In genomic region chr14:103345486-103345857, GRCm38 (mm10) we compare ENCODE assay signal across 8 mouse cellular contexts. TPM values are rescaled to one million over a fixed set of nuclear protein-coding genes. Genes with fewer than 3 reads are reported as not detected.
DNase-seq lines count a peak whose midpoint lies in the region; ATAC-seq and TF ChIP-seq lines count a peak whose summit lies in the region.

No protein-coding gene starts in this region.

- TF ChIP-seq CTCF in testis, adult 2 months (IDR thresholded peaks at IDR 0.05; ENCODE audit: control insufficient read depth, insufficient read depth, insufficient replicate concordance, low read depth, low read length): no peak

- DNase-seq in adrenal gland, postnatal 14 days: peak; percentile 26
- no peak for DNase-seq in adrenal gland, adult 8-10 months
- no peak for DNase-seq in testis, postnatal 14 days (ENCODE audit: low spot score)
- DNase-seq in right cerebral cortex, postnatal 14 days: no peak
- no peak for DNase-seq in layer of hippocampus, postnatal 14 days (ENCODE audit: low spot score in 2 of 2)

- 7% methylated on average over 6 of the region's 6 CpGs for WGBS in kidney, embryonic 16.5 days
- WGBS in neural tube, embryonic 13.5 days: under 1% methylated on average over 6 of the region's 6 CpGs

- peak overlapping the region; percentile 58; the same call in 1 of the 2 replicates for H3K27ac ChIP-seq in testis, adult 2 months (ENCODE audit: control insufficient read depth, insufficient read depth, low read depth, low read length)
- peak overlapping the region; percentile 16; the same call in 1 of the 2 replicates for H3K27ac ChIP-seq in kidney, embryonic 16.5 days (ENCODE audit: low read length)
- peak overlapping the region; percentile 97 for H3K27ac ChIP-seq in neural tube, embryonic 13.5 days (replicated peaks)

- ATAC-seq in kidney, embryonic 16.5 days (ENCODE audit: low FRiP score, low TSS enrichment): no peak
- no peak for ATAC-seq in neural tube, embryonic 13.5 days (ENCODE audit: low read depth)

- no peak for TF ChIP-seq POLR2A in testis, adult 2 months (IDR thresholded peaks at IDR 0.05; ENCODE audit: control insufficient read depth, low read depth, low read length)

- H3K36me3 ChIP-seq in testis, adult 2 months (ENCODE audit: control insufficient read depth, insufficient read depth, low read length): no peaks in the 10 kb centered on the region
- no peaks in the 10 kb centered on the region for H3K36me3 ChIP-seq in kidney, embryonic 16.5 days (ENCODE audit: insufficient read depth, low read length)
- H3K36me3 ChIP-seq in neural tube, embryonic 13.5 days: no peaks in the 10 kb centered on the region

- H3K4me1 ChIP-seq in testis, adult 2 months (ENCODE audit: control insufficient read depth, insufficient read depth, low read length): peaks cover 18% of the 10 kb centered on the region
- H3K4me1 ChIP-seq in kidney, embryonic 16.5 days (ENCODE audit: insufficient read depth, low read length): peaks cover 13% of the 10 kb centered on the region
- peaks cover 57% of the 10 kb centered on the region for H3K4me1 ChIP-seq in neural tube, embryonic 13.5 days (replicated peaks)

- H3K4me3 ChIP-seq in testis, adult 2 months (ENCODE audit: control insufficient read depth, low read depth, low read length): peak overlapping the region; percentile 94
- peak overlapping the region; percentile 78 for H3K4me3 ChIP-seq in kidney, embryonic 16.5 days (ENCODE audit: low read length)
- H3K4me3 ChIP-seq in neural tube, embryonic 13.5 days: peak overlapping the region; percentile 83

- no peaks in the 10 kb centered on the region for H3K9me3 ChIP-seq in kidney, embryonic 16.5 days (ENCODE audit: low read length)
- H3K9me3 ChIP-seq in neural tube, embryonic 13.5 days: no peaks in the 10 kb centered on the region

- no peaks in the 10 kb centered on the region for H3K27me3 ChIP-seq in testis, adult 2 months (ENCODE audit: control insufficient read depth, insufficient read depth, low read length)
- no peaks in the 10 kb centered on the region for H3K27me3 ChIP-seq in kidney, embryonic 16.5 days (ENCODE audit: insufficient read depth, low read length)
- H3K27me3 ChIP-seq in neural tube, embryonic 13.5 days: no peaks in the 10 kb centered on the region

- H3K4me2 ChIP-seq in kidney, embryonic 16.5 days (replicated peaks; ENCODE audit: low read depth, low read length): peak overlapping the region; percentile 73
- H3K4me2 ChIP-seq in neural tube, embryonic 13.5 days: peak overlapping the region; percentile 78

- H3K9ac ChIP-seq in kidney, embryonic 16.5 days (replicated peaks; ENCODE audit: low read length): peak overlapping the region; percentile 80
- peak overlapping the region; percentile 94 for H3K9ac ChIP-seq in neural tube, embryonic 13.5 days

RNA-seq across cellular contexts. Expression of gene Mycbp2, which starts 1.1 kb away (rescaled TPM):
- total RNA-seq in adrenal gland, postnatal 14 days (2021): 49.7 and 53.1 TPM in 2 replicates
- total RNA-seq in adrenal gland, adult 8-10 months (2022): 10 to 100 TPM; 50.9 to 96.3 (median 74.7) TPM
- polyA plus RNA-seq in testis, adult 2 months (2012; rRNA removed): 27.2 and 31.6 TPM in 2 replicates
- 17.4 and 19.3 TPM in 2 replicates for polyA plus RNA-seq in kidney, embryonic 16.5 days (2015; fragmentation: Nextera tagmentation; extraction: Ambion mirVana)
- polyA plus RNA-seq in neural tube, embryonic 13.5 days (2015; fragmentation: Nextera tagmentation; extraction: Ambion mirVana): 50.1 and 51.8 TPM in 2 replicates
- total RNA-seq in layer of hippocampus, postnatal 14 days (2021): 100 to 1,000 TPM; 148 to 157 TPM

Comparison
In these comparisons a context has a peak if more than half of its experiments do, and no peak if none do; other contexts are left out.
1. H3K27ac ChIP-seq: peak in every context shown above with its lines; median percentile 97 in neural tube, embryonic 13.5 days; 58 in testis, adult 2 months; 16 in kidney, embryonic 16.5 days.